Mouse (Mus musculus): ENCODE measurements around the gene Ppig. TPM values are rescaled to one million over a fixed set of nuclear protein-coding genes. Genes with fewer than 3 reads are reported as not detected.

Gene Ppig
- total and polyA plus RNA-seq, 2 experiments from 2014 or later, result 18.7 to 125 TPM

GRCm38 (mm10) chr2:69683036-69683805, 39.1 kb upstream of the Ppig start:
- H3K4me3 ChIP-seq (ENCODE audit: low read depth, low read length), result peak overlapping the region; percentile 19; the same call in 1 of the 2 replicates
- H3K4me1 ChIP-seq (ENCODE audit: insufficient read depth), result 0 out of 2 replicates have a peak, but pooled peaks cover 3% of the 10 kb centered on the region
- H3K27me3 ChIP-seq (ENCODE audit: insufficient read depth, low read length), result no peaks in the 10 kb centered on the region
- H3K9ac ChIP-seq, result no peak overlapping the region
- peak overlapping the region; percentile 37 for H3K4me2 ChIP-seq (ENCODE audit: low read depth)
- peak; percentile 72 for ATAC-seq
- no peaks in the 10 kb centered on the region for H3K9me3 ChIP-seq (ENCODE audit: low read length)
- peak; percentile 67 for DNase-seq
- H3K36me3 ChIP-seq (ENCODE audit: insufficient read depth), result peaks cover 13% of the 10 kb centered on the region
- H3K27ac ChIP-seq (ENCODE audit: low read depth, low read length), result no peak overlapping the region
- TF ChIP-seq CTCF (IDR thresholded peaks at IDR 0.05; ENCODE audit: low read depth), result no peak
- 14% methylated on average over 13 of the region's 13 CpGs for WGBS

- TF ChIP-seq CTCF (IDR thresholded peaks at IDR 0.05; ENCODE audit: low read depth), result no peak
- no peaks in the 10 kb centered on the region for H3K9me3 ChIP-seq (ENCODE audit: low read length)
- H3K4me2 ChIP-seq (ENCODE audit: low read depth), result no peak overlapping the region
- DNase-seq (no peak), ATAC-seq (no peak)
- no peak overlapping the region for H3K4me3 ChIP-seq (ENCODE audit: low read depth, low read length)
- no peak overlapping the region for H3K9ac ChIP-seq
- H3K36me3 ChIP-seq (ENCODE audit: insufficient read depth), result peaks cover 19% of the 10 kb centered on the region
- 96% methylated on average over 3 of the region's 3 CpGs for WGBS
- no peaks in the 10 kb centered on the region for H3K27me3 ChIP-seq (ENCODE audit: insufficient read depth, low read length)
- no peak overlapping the region for H3K27ac ChIP-seq (ENCODE audit: low read depth, low read length)
- 0 out of 2 replicates have a peak, but pooled peaks cover 3% of the 10 kb centered on the region for H3K4me1 ChIP-seq (ENCODE audit: insufficient read depth)
Measured at GRCm38 (mm10) chr2:69684488-69684887, 37.9 kb upstream of the Ppig start.

- DNase-seq, result no peak
- Histone ChIP-seq H3K36me3 (ENCODE audit: insufficient read depth) (peaks cover 50% of the 10 kb centered on the region), H3K27me3 (ENCODE audit: insufficient read depth, low read length) (no peaks in the 10 kb centered on the region), H3K4me1 (ENCODE audit: insufficient read depth) (no peaks in the 10 kb centered on the region), H3K27ac (ENCODE audit: low read depth, low read length) (no peak overlapping the region), H3K4me2 (ENCODE audit: low read depth) (no peak overlapping the region), H3K4me3 (ENCODE audit: low read depth, low read length) (no peak overlapping the region), H3K9ac (no peak overlapping the region), H3K9me3 (ENCODE audit: low read length) (no peaks in the 10 kb centered on the region)
- 86% methylated on average over 3 of the region's 3 CpGs for WGBS
- ATAC-seq, result no peak
- no peak for TF ChIP-seq CTCF (IDR thresholded peaks at IDR 0.05; ENCODE audit: low read depth)
Measured at GRCm38 (mm10) chr2:69690214-69690613, 32.1 kb upstream of the Ppig start.

GRCm38 (mm10) chr2:69690843-69691242, 31.5 kb upstream of the Ppig start:
- Histone ChIP-seq H3K9me3 (ENCODE audit: low read length) (no peaks in the 10 kb centered on the region), H3K4me2 (ENCODE audit: low read depth) (no peak overlapping the region), H3K4me3 (ENCODE audit: low read depth, low read length) (no peak overlapping the region), H3K9ac (no peak overlapping the region), H3K27me3 (ENCODE audit: insufficient read depth, low read length) (no peaks in the 10 kb centered on the region), H3K27ac (ENCODE audit: low read depth, low read length) (no peak overlapping the region), H3K36me3 (ENCODE audit: insufficient read depth) (peaks cover 50% of the 10 kb centered on the region), H3K4me1 (ENCODE audit: insufficient read depth) (no peaks in the 10 kb centered on the region)
- ATAC-seq, result no peak
- 93% methylated on average over 6 of the region's 6 CpGs for WGBS
- TF ChIP-seq CTCF (IDR thresholded peaks at IDR 0.05; ENCODE audit: low read depth), result no peak
- no peak for DNase-seq

- H3K27me3 ChIP-seq (ENCODE audit: insufficient read depth, low read length), result no peaks in the 10 kb centered on the region
- H3K4me1 ChIP-seq (ENCODE audit: insufficient read depth), result no peaks in the 10 kb centered on the region
- H3K4me2 ChIP-seq (ENCODE audit: low read depth), result no peak overlapping the region
- no peak overlapping the region for H3K4me3 ChIP-seq (ENCODE audit: low read depth, low read length)
- no peaks in the 10 kb centered on the region for H3K9me3 ChIP-seq (ENCODE audit: low read length)
- no peak overlapping the region for H3K27ac ChIP-seq (ENCODE audit: low read depth, low read length)
- H3K36me3 ChIP-seq (ENCODE audit: insufficient read depth), result peaks cover 44% of the 10 kb centered on the region
- ATAC-seq (no peak), DNase-seq (no peak)
- TF ChIP-seq CTCF (IDR thresholded peaks at IDR 0.05; ENCODE audit: low read depth), result no peak
- WGBS, result 93% methylated on average over 11 of the region's 11 CpGs
- no peak overlapping the region for H3K9ac ChIP-seq
Measured at GRCm38 (mm10) chr2:69693501-69693900, 28.8 kb upstream of the Ppig start.

- Histone ChIP-seq H3K4me2 (ENCODE audit: low read depth) (no peak overlapping the region), H3K4me3 (ENCODE audit: low read depth, low read length) (no peak overlapping the region), H3K27ac (ENCODE audit: low read depth, low read length) (no peak overlapping the region), H3K9ac (no peak overlapping the region), H3K9me3 (ENCODE audit: low read length) (no peaks in the 10 kb centered on the region), H3K27me3 (ENCODE audit: insufficient read depth, low read length) (no peaks in the 10 kb centered on the region), H3K36me3 (ENCODE audit: insufficient read depth) (peaks cover 53% of the 10 kb centered on the region), H3K4me1 (ENCODE audit: insufficient read depth) (no peaks in the 10 kb centered on the region)
- no peak for DNase-seq
- TF ChIP-seq CTCF (IDR thresholded peaks at IDR 0.05; ENCODE audit: low read depth), result no peak
- WGBS, result 97% methylated on average over 8 of the region's 8 CpGs
- ATAC-seq, result no peak
Measured at GRCm38 (mm10) chr2:69700446-69700845, 21.9 kb upstream of the Ppig start.

- WGBS, result 76% methylated on average over 14 of the region's 14 CpGs
- H3K9ac ChIP-seq, result peak overlapping the region; percentile 61; the same call in 1 of the 2 replicates
- H3K27me3 ChIP-seq (ENCODE audit: insufficient read depth, low read length), result no peaks in the 10 kb centered on the region
- no peak for ATAC-seq
- peak; percentile 3 for DNase-seq
- TF ChIP-seq CTCF (IDR thresholded peaks at IDR 0.05; ENCODE audit: low read depth), result no peak
- H3K9me3 ChIP-seq (ENCODE audit: low read length), result no peaks in the 10 kb centered on the region
- peak overlapping the region; percentile 84 for H3K4me2 ChIP-seq (ENCODE audit: low read depth)
- H3K27ac ChIP-seq (ENCODE audit: low read depth, low read length), result no peak overlapping the region
- H3K4me1 ChIP-seq (ENCODE audit: insufficient read depth), result 0 out of 2 replicates have a peak, but pooled peaks cover 5% of the 10 kb centered on the region
- peaks cover 3% of the 10 kb centered on the region; the same call in 1 of the 2 replicates for H3K36me3 ChIP-seq (ENCODE audit: insufficient read depth)
- H3K4me3 ChIP-seq (ENCODE audit: low read depth, low read length), result no peak overlapping the region
Measured at GRCm38 (mm10) chr2:69712171-69712570, 10.2 kb upstream of the Ppig start.

All from forebrain, postnatal 0 days (tissue).